In genomic region chr2:11555316-11555715, GRCm38 (mm10) we compare ENCODE assay signal across 23 mouse cellular contexts.
"Had no signal": no experiment of that assay in that cellular context is flagged by ENCODE, and none has a peak within 500 bp of the region (broad histone marks: within the 10 kb centered on the region; RNA-seq: fewer than 3 reads in every experiment).

No protein-coding gene starts in this region.

- H3K9ac ChIP-seq: liver, embryonic 13.5 days; liver, embryonic 15.5 days; liver, postnatal 0 days; lung, embryonic 15.5 days; midbrain, embryonic 12.5 days; midbrain, embryonic 15.5 days; neural tube, embryonic 12.5 days; stomach, embryonic 15.5 days had no signal

- H3K4me2 ChIP-seq: liver, embryonic 13.5 days; liver, embryonic 15.5 days; lung, embryonic 15.5 days; midbrain, embryonic 12.5 days; midbrain, embryonic 15.5 days; neural tube, embryonic 12.5 days; stomach, embryonic 15.5 days had no signal

- H3K9me3 ChIP-seq: liver, embryonic 13.5 days; liver, embryonic 15.5 days; lung, embryonic 15.5 days; megakaryocyte, embryonic 14.5 days; midbrain, embryonic 12.5 days; midbrain, embryonic 15.5 days; neural tube, embryonic 12.5 days; stomach, embryonic 15.5 days had no signal

- DNase-seq: liver, embryonic 13.5 days; liver, postnatal 0 days; lung, adult 2 months; lung, postnatal 14 days; lung, postnatal 36 days; retina, postnatal 1 day; right cerebral cortex, adult 18-20 months; right cerebral cortex, postnatal 25 days; right cerebral cortex, postnatal 4 days; spleen, adult 18-20 months; thymus, adult 2 months; thymus, postnatal 14 days; thymus, postnatal 4 days had no signal

- ATAC-seq: liver, postnatal 0 days; lung, postnatal 0 days; midbrain, embryonic 15.5 days had no signal

- H3K27ac ChIP-seq: liver, embryonic 13.5 days; liver, embryonic 15.5 days; lung, embryonic 15.5 days; macrophage; midbrain, embryonic 12.5 days; midbrain, embryonic 15.5 days; neural tube, embryonic 12.5 days; stomach, embryonic 15.5 days; stomach, postnatal 0 days had no signal

- H3K36me3 ChIP-seq: liver, embryonic 13.5 days; liver, embryonic 15.5 days; lung, embryonic 15.5 days; midbrain, embryonic 12.5 days; midbrain, embryonic 15.5 days; neural tube, embryonic 12.5 days; stomach, embryonic 15.5 days had no signal

- H3K4me3 ChIP-seq: liver, embryonic 13.5 days; liver, embryonic 15.5 days; lung, embryonic 15.5 days; megakaryocyte, embryonic 14.5 days; midbrain, embryonic 12.5 days; midbrain, embryonic 15.5 days; neural tube, embryonic 12.5 days; stomach, embryonic 15.5 days had no signal
